Mouse (Mus musculus) layer of hippocampus, postnatal 10 days (tissue): ENCODE measurements around the gene Sh3pxd2a. TPM values are rescaled to one million over a fixed set of nuclear protein-coding genes. Genes with fewer than 3 reads are reported as not detected.

Source experiments
- DNase-seq, 2 experiments: peaks; one replicate each; pipeline ENCODE4 v3.0.0; 2021; ENCODE audit warnings: low spot score in 2 of 2
- long read RNA-seq: library from polyadenylated mRNA; stranded (forward); transcript quantifications from one replicate; pipeline ENCODE4 v2.0.0, GENCODE M21; 2023
- total RNA-seq, 2 experiments: library from RNA; stranded (reverse); gene quantifications; 2 replicates each; pipeline ENCODE4 v1.2.3; 2021

Sh3pxd2a gene
- 10 to 100 TPM; 28.0 to 29.1 TPM for total RNA-seq
- long read RNA-seq, partial matches to known transcripts = 0 of 7 reads
- long read RNA-seq, other reads (novel, unspliced or antisense) = 7 of 7 reads

DNA sequence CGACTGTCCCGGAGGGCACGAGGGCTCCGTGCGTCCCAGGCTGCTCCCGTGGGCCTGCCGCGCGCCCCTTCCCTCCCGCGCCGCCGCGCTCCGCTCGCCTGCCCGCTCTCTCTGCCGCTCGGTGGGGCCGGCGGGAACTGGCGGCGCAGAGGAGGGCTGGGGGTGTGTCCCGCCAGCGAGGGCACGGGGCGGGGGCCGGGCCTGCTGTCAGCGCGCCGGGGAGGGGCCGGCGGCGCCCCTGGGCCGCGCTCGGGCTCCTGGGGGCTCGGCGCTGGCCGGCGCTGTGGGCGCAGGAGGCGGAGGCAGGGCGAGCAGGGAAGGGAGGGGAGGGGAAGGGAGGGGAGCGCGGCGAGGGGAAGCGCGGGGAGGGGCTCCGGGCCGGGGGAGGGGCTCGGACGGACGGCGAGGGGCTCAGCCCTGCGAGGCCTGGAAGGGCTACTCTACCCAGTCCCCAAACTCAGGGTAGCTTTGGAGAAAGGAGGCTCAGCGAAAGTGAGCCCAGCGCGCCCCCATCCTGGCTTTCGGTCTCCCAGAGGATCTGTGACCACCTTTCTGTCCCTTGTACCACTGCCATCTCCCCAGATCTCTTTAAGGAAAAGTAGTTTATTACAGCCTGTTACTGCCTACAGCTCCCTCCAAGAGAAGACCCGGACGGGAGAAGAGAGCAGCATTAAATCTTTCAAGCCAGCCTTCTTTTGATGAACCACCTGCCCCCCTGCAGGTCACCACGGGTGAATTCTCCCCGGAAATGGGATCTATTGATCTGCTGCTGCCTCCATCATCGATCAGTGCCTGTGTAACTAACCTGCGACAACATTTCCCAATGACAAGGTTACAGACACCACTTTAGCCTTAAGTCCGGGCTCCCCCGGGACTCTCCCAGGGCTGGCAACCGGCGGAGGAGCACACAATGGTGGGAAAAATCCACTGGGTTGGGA lies at the start of gene Sh3pxd2a:
Gene Sh3pxd2a, minus strand, starts transcription at position 98 of the 938 bp plus-strand sequence.
- no peak for DNase-seq

- DNase-seq = no peak
These were observed 49.4 kb upstream of the Sh3pxd2a start for GRCm38 (mm10) chr19:47513618-47513897.

DNA sequence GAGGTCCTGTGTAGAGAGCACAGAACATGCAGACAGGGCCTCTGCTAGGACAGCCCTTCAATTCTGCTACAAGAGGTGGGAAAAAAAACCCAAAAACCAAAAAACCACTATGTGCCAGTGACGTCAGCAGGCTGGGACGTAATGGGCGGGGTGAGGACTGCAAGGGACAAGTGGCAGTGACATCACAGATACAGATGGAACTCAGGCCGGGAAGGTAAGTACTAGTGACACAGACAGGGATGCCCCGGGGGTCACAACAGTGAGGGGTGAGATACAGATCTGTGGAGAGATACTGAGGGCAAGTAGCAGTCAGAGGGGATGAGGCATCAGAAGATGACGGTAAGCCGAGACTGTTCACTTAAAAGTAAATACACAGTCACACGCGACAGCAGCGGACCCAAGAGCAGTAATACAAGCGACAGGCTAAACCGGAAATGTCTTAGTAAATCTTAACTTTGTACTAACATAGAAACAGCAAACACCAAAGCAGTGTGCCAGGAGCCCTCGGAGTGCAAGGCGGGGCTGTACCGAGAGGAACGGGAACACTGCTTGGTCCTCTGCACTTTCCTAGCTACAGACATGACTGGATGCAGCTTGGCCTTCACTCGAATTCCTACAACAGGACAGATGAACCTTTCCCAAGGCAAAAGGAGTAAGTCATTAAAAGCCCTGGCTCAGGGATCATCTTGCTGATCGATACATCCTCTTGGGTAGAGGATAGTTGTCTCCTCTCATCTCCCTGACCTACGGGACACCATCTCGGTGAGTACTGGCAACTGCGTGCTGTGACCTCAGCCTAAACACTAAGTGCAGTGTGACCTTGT lies 48.8 kb upstream of the Sh3pxd2a start:
- DNase-seq = no peak

- no peak for DNase-seq
These were observed 47.8 kb upstream of the Sh3pxd2a start for GRCm38 (mm10) chr19:47511958-47512357.

DNA sequence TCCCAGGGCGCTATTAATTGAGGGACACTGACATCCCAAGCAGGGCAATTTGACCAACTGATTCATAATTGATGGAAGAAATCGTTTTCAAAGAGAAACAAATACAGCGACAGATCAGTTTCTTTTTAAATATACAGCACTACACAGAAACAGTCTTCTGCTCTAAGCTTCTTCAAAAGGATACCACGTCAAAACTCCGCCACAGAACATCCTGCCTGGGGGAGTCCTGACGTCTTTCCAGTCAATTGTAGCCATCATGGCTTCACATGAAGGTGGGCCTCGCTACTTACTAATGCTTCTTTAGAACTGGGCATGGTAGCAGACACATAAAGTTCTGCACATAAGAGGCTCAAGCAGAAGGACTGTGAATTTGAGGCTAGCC lies 47.1 kb upstream of the Sh3pxd2a start:
- DNase-seq = no peak

- no peak for DNase-seq
These were observed 46.5 kb upstream of the Sh3pxd2a start for GRCm38 (mm10) chr19:47510473-47511293.

DNA sequence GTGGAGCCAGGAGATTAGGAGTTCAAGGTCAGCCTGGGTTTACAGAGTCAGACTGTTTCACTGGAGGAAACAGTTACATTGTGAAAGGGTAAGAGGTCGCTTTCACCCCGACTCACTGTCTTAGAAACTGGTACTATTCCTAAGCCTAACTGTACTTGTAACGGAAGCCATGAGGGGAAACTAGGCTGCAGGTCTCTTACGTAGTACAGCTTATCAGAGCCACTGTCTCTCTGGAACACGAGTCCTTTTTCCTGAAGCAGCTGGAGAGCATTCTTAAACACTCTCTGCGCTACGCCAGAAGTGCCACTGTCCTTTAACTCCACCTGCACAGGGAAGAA lies 45.9 kb upstream of the Sh3pxd2a start:
- no peak for DNase-seq

GRCm38 (mm10) chr19:47508771-47509281 lies 44.6 kb upstream of the Sh3pxd2a start:
- DNase-seq = no peak

DNA sequence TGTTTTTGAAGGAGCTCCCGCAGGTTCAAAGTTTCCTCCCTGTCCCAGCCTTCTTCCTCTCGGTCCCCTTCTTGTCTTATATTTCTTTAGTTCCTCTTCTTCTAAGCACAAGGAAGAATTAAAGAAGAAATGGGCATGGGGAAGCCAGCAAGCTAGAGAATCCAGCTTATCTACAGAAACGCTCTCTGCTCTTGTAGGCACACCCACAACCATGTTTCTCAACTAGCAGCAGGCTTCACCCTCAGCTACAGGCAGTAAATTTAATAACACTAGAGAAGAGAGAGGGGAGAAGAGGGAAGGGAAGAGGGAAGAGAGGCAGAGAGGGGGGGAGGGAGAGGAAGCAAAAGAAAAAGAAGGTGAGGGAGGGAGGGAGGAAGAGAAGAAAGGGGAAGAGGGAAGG lies 44.0 kb upstream of the Sh3pxd2a start:
- no peak for DNase-seq

- DNase-seq = peak; percentile 72 to 82
These were observed 43.2 kb upstream of the Sh3pxd2a start for GRCm38 (mm10) chr19:47507128-47508121.

- DNase-seq = no peak
These were observed 39.4 kb upstream of the Sh3pxd2a start for GRCm38 (mm10) chr19:47503625-47504024.

- no peak for DNase-seq
These were observed 38.4 kb upstream of the Sh3pxd2a start for GRCm38 (mm10) chr19:47502563-47502962.

- no peak for DNase-seq
These were observed 36.3 kb upstream of the Sh3pxd2a start for GRCm38 (mm10) chr19:47500389-47501011.

- no peak for DNase-seq
These were observed 35.6 kb upstream of the Sh3pxd2a start for GRCm38 (mm10) chr19:47499841-47500240.

DNA sequence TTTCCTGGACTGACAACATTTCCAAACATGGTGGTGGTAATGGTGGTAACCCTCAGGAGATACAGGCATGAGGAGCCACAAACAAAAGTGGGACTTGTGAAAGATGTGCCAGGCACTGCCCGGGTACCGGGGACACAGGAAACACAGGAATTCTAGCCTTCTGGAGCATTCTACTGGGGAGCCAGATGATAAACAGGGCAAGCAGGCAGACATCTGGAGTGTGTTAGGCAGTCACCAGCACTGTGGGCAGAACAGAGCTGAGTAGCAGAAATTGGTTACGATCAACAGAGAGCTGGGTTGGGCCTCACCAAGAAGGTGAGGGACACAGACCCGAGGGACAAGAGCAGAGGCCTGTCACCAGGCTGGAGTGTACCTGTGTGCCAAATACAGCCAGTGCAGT lies 34.7 kb upstream of the Sh3pxd2a start:
- no peak for DNase-seq

DNA sequence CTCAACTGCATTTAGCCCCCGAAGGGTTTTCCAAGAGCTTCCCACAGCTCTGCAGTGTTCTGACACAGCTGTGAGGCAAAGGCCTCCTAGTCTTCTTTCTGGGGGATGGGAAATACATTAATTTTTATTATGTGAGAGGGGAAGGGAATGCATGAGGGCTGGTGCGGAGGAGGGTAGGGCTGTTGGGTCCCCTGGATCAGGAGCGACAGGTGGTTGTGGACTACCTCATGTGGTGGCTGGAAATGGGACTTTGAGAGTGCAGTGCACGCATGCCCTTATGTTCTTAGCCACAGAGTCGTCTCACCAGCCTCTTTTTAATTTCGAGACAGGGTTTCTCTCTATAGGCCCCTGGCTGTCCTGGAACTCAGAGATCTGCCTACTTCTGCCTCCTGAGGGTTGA lies 33.5 kb upstream of the Sh3pxd2a start:
- no peak for DNase-seq

DNA sequence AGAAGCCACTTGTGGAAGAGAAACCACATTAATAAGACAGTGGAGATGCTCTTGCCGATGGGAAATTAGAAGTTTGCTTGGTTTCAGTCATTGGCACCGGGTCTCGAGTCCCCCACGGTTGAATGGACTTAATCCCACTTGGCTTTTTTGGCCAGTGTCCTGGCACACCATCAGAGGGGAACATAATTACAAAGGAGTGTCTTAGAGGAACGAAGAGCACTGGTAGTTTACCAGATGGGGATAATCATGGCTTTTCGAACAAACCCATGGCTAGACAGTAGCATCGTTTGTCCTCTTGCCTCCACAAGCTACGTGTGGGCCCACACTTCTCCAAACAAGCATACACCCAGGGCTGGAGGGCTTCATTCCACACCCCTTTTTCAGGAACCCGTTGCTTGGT lies 33.1 kb upstream of the Sh3pxd2a start:
- no peak for DNase-seq

DNA sequence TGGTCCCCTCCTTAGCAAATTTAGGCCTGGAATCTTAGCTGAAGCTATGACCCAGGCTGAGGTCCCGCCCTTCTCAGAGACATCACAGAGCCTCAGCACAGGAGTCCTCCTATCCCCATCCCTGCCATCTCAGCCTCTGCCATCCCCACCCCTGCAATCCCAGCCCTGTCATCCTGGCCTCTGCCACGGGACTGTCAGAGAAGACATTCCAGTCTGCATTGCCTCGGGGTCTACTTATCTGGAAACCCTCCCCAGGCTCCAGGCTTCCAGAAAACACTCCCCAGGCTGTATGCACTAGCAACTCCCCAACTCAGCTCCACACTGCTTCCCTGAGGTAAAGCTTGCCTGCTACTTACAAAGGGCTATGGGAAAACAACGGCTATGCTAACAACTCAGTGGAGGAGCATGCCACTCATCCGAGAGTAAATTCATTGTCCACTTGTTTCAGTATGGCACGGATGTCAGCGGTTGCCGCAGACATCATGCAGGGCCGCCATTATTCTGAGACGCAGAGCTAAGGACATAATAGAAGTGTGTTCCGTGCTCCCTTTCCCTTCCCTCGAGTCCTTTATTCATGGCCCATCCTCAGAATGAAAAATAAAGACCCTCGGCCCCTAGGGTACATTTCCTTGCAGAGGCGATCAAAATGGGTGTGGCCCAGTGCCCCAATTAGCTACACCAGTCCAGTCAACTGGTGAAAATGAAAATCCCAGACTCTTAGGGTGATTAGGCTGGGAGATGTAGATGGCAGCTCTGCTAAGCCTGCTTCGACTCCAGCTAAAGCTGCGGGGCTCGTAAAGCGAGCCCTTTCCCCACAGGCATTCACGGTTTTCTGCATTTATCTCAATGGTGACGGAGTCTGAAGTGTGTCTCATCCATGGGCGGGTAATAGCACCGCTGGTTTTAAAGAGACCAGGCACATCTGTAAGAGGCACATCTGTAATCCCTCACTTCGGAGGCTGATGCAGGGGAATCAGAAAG lies 29.1 kb upstream of the Sh3pxd2a start:
- DNase-seq = no peak
